Mouse (Mus musculus): ENCODE measurements around the gene Hils1. TPM values are rescaled to one million over a fixed set of nuclear protein-coding genes. Genes with fewer than 3 reads are reported as not detected.

Gene Hils1
- polyA plus RNA-seq (2015; fragmentation: Illumina TruSeq; extraction: RNeasy Lipid Tissue Mini Kit (QIAGEN cat#74804); ENCODE audit: low read depth, low replicate concordance), result 0.59 TPM

GRCm38 (mm10) chr11:94967419-94967818 lies at the start of gene Hils1:
Gene Hils1 (plus strand): TSS chr11:94967593.

GRCm38 (mm10) chr11:94936045-94936444 lies 31.3 kb upstream of the Hils1 start, which contains the start of gene Col1a1:
Gene Col1a1 (plus strand): TSS chr11:94936224.

GRCm38 (mm10) chr11:94976199-94976598 lies 8.8 kb downstream of the Hils1 start, which contains the start of gene Sgca:
Gene Sgca (minus strand): TSS chr11:94976327.

GRCm38 (mm10) chr11:94990749-94991577 lies 23.6 kb downstream of the Hils1 start, which contains the start of gene Ppp1r9b:
Gene Ppp1r9b (plus strand): TSS chr11:94991035.

GRCm38 (mm10) chr11:95009629-95010014 lies 42.2 kb downstream of the Hils1 start, which contains the start of gene Samd14:
Gene Samd14 (plus strand): TSS chr11:95009879.

Other genes starting within 250 kb of the Hils1 start
- not detected for gene Cdc34b, start 225.8 kb upstream of the Hils1 start, polyA plus RNA-seq (2015; fragmentation: Illumina TruSeq; extraction: RNeasy Lipid Tissue Mini Kit (QIAGEN cat#74804); ENCODE audit: low read depth, low replicate concordance)
- not detected for gene Tmem92, start 184.9 kb upstream of the Hils1 start, polyA plus RNA-seq (2015; fragmentation: Illumina TruSeq; extraction: RNeasy Lipid Tissue Mini Kit (QIAGEN cat#74804); ENCODE audit: low read depth, low replicate concordance)
- 3.3 TPM for gene Col1a1, start 31.4 kb upstream of the Hils1 start, polyA plus RNA-seq (2015; fragmentation: Illumina TruSeq; extraction: RNeasy Lipid Tissue Mini Kit (QIAGEN cat#74804); ENCODE audit: low read depth, low replicate concordance)
- gene Sgca, start 8.7 kb downstream of the Hils1 start, polyA plus RNA-seq (2015; fragmentation: Illumina TruSeq; extraction: RNeasy Lipid Tissue Mini Kit (QIAGEN cat#74804); ENCODE audit: low read depth, low replicate concordance), result not detected
- 397 TPM for gene Ppp1r9b, start 23.4 kb downstream of the Hils1 start, polyA plus RNA-seq (2015; fragmentation: Illumina TruSeq; extraction: RNeasy Lipid Tissue Mini Kit (QIAGEN cat#74804); ENCODE audit: low read depth, low replicate concordance)
- gene Samd14, start 42.3 kb downstream of the Hils1 start, polyA plus RNA-seq (2015; fragmentation: Illumina TruSeq; extraction: RNeasy Lipid Tissue Mini Kit (QIAGEN cat#74804); ENCODE audit: low read depth, low replicate concordance), result 25.0 TPM
- gene Pdk2, start 73.8 kb downstream of the Hils1 start, polyA plus RNA-seq (2015; fragmentation: Illumina TruSeq; extraction: RNeasy Lipid Tissue Mini Kit (QIAGEN cat#74804); ENCODE audit: low read depth, low replicate concordance), result 88.5 TPM
- 12.3 TPM for gene Itga3, start 109.2 kb downstream of the Hils1 start, polyA plus RNA-seq (2015; fragmentation: Illumina TruSeq; extraction: RNeasy Lipid Tissue Mini Kit (QIAGEN cat#74804); ENCODE audit: low read depth, low replicate concordance)
- not detected for gene Dlx3, start 152.5 kb downstream of the Hils1 start, polyA plus RNA-seq (2015; fragmentation: Illumina TruSeq; extraction: RNeasy Lipid Tissue Mini Kit (QIAGEN cat#74804); ENCODE audit: low read depth, low replicate concordance)
- gene Dlx4, start 178.7 kb downstream of the Hils1 start, polyA plus RNA-seq (2015; fragmentation: Illumina TruSeq; extraction: RNeasy Lipid Tissue Mini Kit (QIAGEN cat#74804); ENCODE audit: low read depth, low replicate concordance), result 0.39 TPM